Comparison of ENCODE assay signal across 33 mouse cellular contexts in genomic region chr11:113196234-113197007, GRCm38 (mm10).
A peak's percentile ranks its signal among the peaks of the same experiment; 100 is the strongest.
DNase-seq lines count a peak whose midpoint lies in the region; ATAC-seq lines count a peak whose summit lies in the region.
"Had no signal": no experiment of that assay in that cellular context is flagged by ENCODE, and none has a peak within 500 bp of the region (broad histone marks: within the 10 kb centered on the region; RNA-seq: fewer than 3 reads in every experiment).

No protein-coding gene starts in this region.

- no peak for ATAC-seq in forebrain, embryonic 13.5 days
- ATAC-seq in neural tube, embryonic 11.5 days (ENCODE audit: insufficient read depth, low FRiP score, low TSS enrichment): no peak
- no peak for ATAC-seq in neural tube, embryonic 15.5 days (ENCODE audit: low FRiP score)
- ATAC-seq: activated CD4-positive, CD25-positive, alpha-beta regulatory T cell, adult 4 months; inflammation-experienced regulatory T-cells, adult 6 months had no signal

- DNase-seq in forebrain, embryonic 10.5 days (ENCODE audit: extremely low spot score, low spot score): no peak
- DNase-seq in neural tube, embryonic 11.5 days (ENCODE audit: low spot score): peak; percentile 9
- DNase-seq in neural tube, embryonic 10.5 days (ENCODE audit: extremely low spot score, low spot score): no peak
- peak; percentile 62 for DNase-seq in induced T-regulatory cell, adult 2 months (ENCODE audit: low read depth)
- no peak for DNase-seq in right cerebral cortex, postnatal 36 days (ENCODE audit: low spot score in 2 of 2)
- DNase-seq in adrenal gland, adult (ENCODE audit: inconsistent age in 2 of 2, low spot score in 1 of 2): no peak
- DNase-seq: adrenal gland, adult 8-10 months; cerebellum, adult 8-10 months; cerebellum, postnatal 25 days; gastrocnemius, postnatal 14 days; kidney, adult 18-20 months; kidney, postnatal 36 days; liver; lung, adult 2 months; lung, postnatal 14 days; midbrain, embryonic 14.5 days; right cerebral cortex, postnatal 25 days; thymus, adult 18-20 months; thymus, postnatal 4 days had no signal

- no peak overlapping the region for H3K4me2 ChIP-seq in forebrain, embryonic 13.5 days
- no peak overlapping the region for H3K4me2 ChIP-seq in neural tube, embryonic 11.5 days (ENCODE audit: low read depth)
- 0 out of 2 replicates have a peak overlapping the region, but pooled peaks have one; percentile 15 for H3K4me2 ChIP-seq in neural tube, embryonic 15.5 days
- H3K4me2 ChIP-seq: embryonic facial prominence, embryonic 15.5 days; heart, embryonic 15.5 days; kidney, embryonic 15.5 days had no signal

- H3K4me1 ChIP-seq in forebrain, embryonic 13.5 days: peaks cover 81% of the 10 kb centered on the region
- H3K4me1 ChIP-seq in forebrain, embryonic 10.5 days: peaks cover 81% of the 10 kb centered on the region
- peaks cover 17% of the 10 kb centered on the region for H3K4me1 ChIP-seq in neural tube, embryonic 11.5 days (ENCODE audit: control insufficient read depth, insufficient read depth, low read length)
- peaks cover 58% of the 10 kb centered on the region for H3K4me1 ChIP-seq in neural tube, embryonic 15.5 days

- H3K27me3 ChIP-seq in forebrain, embryonic 13.5 days: no peaks in the 10 kb centered on the region
- H3K27me3 ChIP-seq in forebrain, embryonic 10.5 days (ENCODE audit: poor library complexity, severe bottlenecking): peaks cover 35% of the 10 kb centered on the region
- no peaks in the 10 kb centered on the region for H3K27me3 ChIP-seq in neural tube, embryonic 11.5 days (ENCODE audit: control insufficient read depth, insufficient read depth, low read length)
- H3K27me3 ChIP-seq in neural tube, embryonic 15.5 days (replicated peaks): no peaks in the 10 kb centered on the region
- H3K27me3 ChIP-seq: embryonic facial prominence, embryonic 15.5 days had no signal

- no peaks in the 10 kb centered on the region for H3K36me3 ChIP-seq in forebrain, embryonic 13.5 days (ENCODE audit: poor library complexity, severe bottlenecking)
- H3K36me3 ChIP-seq in forebrain, embryonic 10.5 days (replicated peaks): 0 out of 2 replicates have a peak, but pooled peaks cover 7% of the 10 kb centered on the region
- no peaks in the 10 kb centered on the region for H3K36me3 ChIP-seq in neural tube, embryonic 11.5 days (ENCODE audit: control insufficient read depth, insufficient read depth, low read length)
- no peaks in the 10 kb centered on the region for H3K36me3 ChIP-seq in neural tube, embryonic 15.5 days
- H3K36me3 ChIP-seq: embryonic facial prominence, embryonic 10.5 days; embryonic facial prominence, embryonic 15.5 days; heart, embryonic 10.5 days; heart, embryonic 15.5 days; hindbrain, embryonic 13.5 days; kidney, embryonic 15.5 days had no signal

- 87% methylated on average over 19 of the region's 19 CpGs for WGBS in forebrain, embryonic 13.5 days
- WGBS in forebrain, embryonic 10.5 days: 91% methylated on average over 19 of the region's 19 CpGs
- WGBS in neural tube, embryonic 11.5 days: 85% methylated on average over 19 of the region's 19 CpGs
- WGBS in neural tube, embryonic 15.5 days: 82% methylated on average over 19 of the region's 19 CpGs

- H3K4me3 ChIP-seq in forebrain, embryonic 13.5 days: no peak overlapping the region
- no peak overlapping the region for H3K4me3 ChIP-seq in forebrain, embryonic 10.5 days
- H3K4me3 ChIP-seq in neural tube, embryonic 11.5 days (ENCODE audit: low read depth, low read length): no peak overlapping the region
- H3K4me3 ChIP-seq in neural tube, embryonic 15.5 days (replicated peaks): no peak overlapping the region
- H3K4me3 ChIP-seq: embryonic facial prominence, embryonic 10.5 days; embryonic facial prominence, embryonic 15.5 days; heart, embryonic 10.5 days; heart, embryonic 15.5 days; hindbrain, embryonic 13.5 days; kidney, embryonic 15.5 days; layer of hippocampus, adult 2 months; left cerebral cortex, adult 2 months had no signal

- peak overlapping the region; percentile 30; the same call in 1 of the 2 replicates for H3K9ac ChIP-seq in forebrain, embryonic 13.5 days
- H3K9ac ChIP-seq in neural tube, embryonic 11.5 days (ENCODE audit: low read length): no peak overlapping the region
- no peak overlapping the region for H3K9ac ChIP-seq in neural tube, embryonic 15.5 days (replicated peaks)
- H3K9ac ChIP-seq: embryonic facial prominence, embryonic 15.5 days; heart, embryonic 15.5 days; hindbrain, embryonic 13.5 days; kidney, embryonic 15.5 days; liver, embryonic 14.5 days had no signal

- no peak overlapping the region for H3K27ac ChIP-seq in forebrain, embryonic 13.5 days
- H3K27ac ChIP-seq in forebrain, embryonic 10.5 days: no peak overlapping the region; the same call in 1 of the 2 replicates
- no peak overlapping the region for H3K27ac ChIP-seq in neural tube, embryonic 11.5 days (ENCODE audit: low read depth, low read length)
- no peak overlapping the region for H3K27ac ChIP-seq in neural tube, embryonic 15.5 days (replicated peaks)
- H3K27ac ChIP-seq: embryonic facial prominence, embryonic 10.5 days; embryonic facial prominence, embryonic 15.5 days; heart, embryonic 10.5 days; heart, embryonic 15.5 days; hindbrain, embryonic 13.5 days; kidney, embryonic 15.5 days; layer of hippocampus, adult 2 months; left cerebral cortex, adult 2 months; liver, embryonic 14.5 days; stomach, postnatal 0 days had no signal

- H3K9me3 ChIP-seq in forebrain, embryonic 13.5 days (replicated peaks): no peaks in the 10 kb centered on the region
- H3K9me3 ChIP-seq in forebrain, embryonic 10.5 days: no peaks in the 10 kb centered on the region; the same call in 1 of the 2 replicates
- H3K9me3 ChIP-seq in neural tube, embryonic 11.5 days (ENCODE audit: control insufficient read depth, low read length): no peaks in the 10 kb centered on the region
- no peaks in the 10 kb centered on the region for H3K9me3 ChIP-seq in neural tube, embryonic 15.5 days (replicated peaks)
- H3K9me3 ChIP-seq: embryonic facial prominence, embryonic 10.5 days; embryonic facial prominence, embryonic 15.5 days; heart, embryonic 10.5 days; heart, embryonic 15.5 days; hindbrain, embryonic 13.5 days; kidney, embryonic 15.5 days had no signal

Comparison
In these comparisons a context has a peak if more than half of its experiments do, and no peak if none do; other contexts are left out.
1. DNase-seq: peak in neural tube, embryonic 11.5 days (single experiment) and induced T-regulatory cell, adult 2 months (single experiment); none in forebrain, embryonic 10.5 days (single experiment), neural tube, embryonic 10.5 days (single experiment), right cerebral cortex, postnatal 36 days (0 of 2) and adrenal gland, adult (0 of 2).